Mouse (Mus musculus): Measurements from ENCODE around the gene Stk11. TPM values are rescaled to one million over a fixed set of nuclear protein-coding genes. Genes with fewer than 3 reads are reported as not detected.
A peak's percentile ranks its signal among the peaks of the same experiment; 100 is the strongest.

Gene Stk11
- total RNA-seq, 2 experiments from 2014 or later = 92.1 to 95.0 TPM

- intact Hi-C loops (cut with DNase I) = no loop called here
Observed at GRCm38 (mm10) chr10:80121639-80122038, 6.0 kb downstream of the Stk11 start.

GRCm38 (mm10) chr10:80123932-80124562, 8.4 kb downstream of the Stk11 start:
- DNase-seq (ENCODE audit: low spot score in 2 of 2) = no peak
- intact Hi-C loops (cut with DNase I) = no loop called here

More at GRCm38 (mm10) chr10:80121639-80122038, 6.0 kb downstream of the Stk11 start:
- no peak for DNase-seq (ENCODE audit: low spot score in 2 of 2)

- DNase-seq (ENCODE audit: low spot score in 2 of 2) = no peak
- intact Hi-C loops (cut with DNase I) = no loop called here
Observed at GRCm38 (mm10) chr10:80127920-80128319, 12.3 kb downstream of the Stk11 start.

- intact Hi-C loops (cut with DNase I) = no loop called here
- DNase-seq (ENCODE audit: low spot score in 2 of 2) = no peak
Observed at GRCm38 (mm10) chr10:80129846-80130245, 14.2 kb downstream of the Stk11 start.

- no peak for DNase-seq (ENCODE audit: low spot score in 2 of 2)
- intact Hi-C loops (cut with DNase I) = no loop called here
Observed at GRCm38 (mm10) chr10:80130403-80131031, 14.9 kb downstream of the Stk11 start.

- intact Hi-C loops (cut with DNase I) = no loop called here
- DNase-seq (ENCODE audit: low spot score in 2 of 2) = peak; percentile 64 to 74
Observed at GRCm38 (mm10) chr10:80131316-80131951, 15.8 kb downstream of the Stk11 start.

GRCm38 (mm10) chr10:80131952-80132350, 16.3 kb downstream of the Stk11 start:
- no peak for DNase-seq (ENCODE audit: low spot score in 2 of 2)
- intact Hi-C loops (cut with DNase I) = no loop called here

GRCm38 (mm10) chr10:80133226-80133849, 17.7 kb downstream of the Stk11 start:
- intact Hi-C loops (cut with DNase I) = no loop called here
- peak in 1 of 2 experiments; percentile 49 for DNase-seq (ENCODE audit: low spot score in 2 of 2)

GRCm38 (mm10) chr10:80134421-80134820, 18.8 kb downstream of the Stk11 start:
- intact Hi-C loops (cut with DNase I) = no loop called here
- DNase-seq (ENCODE audit: low spot score in 2 of 2) = no peak

- no peak for DNase-seq (ENCODE audit: low spot score in 2 of 2)
- intact Hi-C loops (cut with DNase I) = no loop called here
Observed at GRCm38 (mm10) chr10:80135161-80135560, 19.6 kb downstream of the Stk11 start.

- intact Hi-C loops (cut with DNase I) = loop anchor here (2.0 kb wide), 1 partner anchor 19 kb away; no protein-coding TSS in a partner anchor
Observed at GRCm38 (mm10) chr10:80135641-80136040, 20.0 kb downstream of the Stk11 start.

GRCm38 (mm10) chr10:80136179-80136951, 20.8 kb downstream of the Stk11 start:
- no peak for DNase-seq (ENCODE audit: low spot score in 2 of 2)
- intact Hi-C loops (cut with DNase I) = loop anchor here (2.0 kb wide), 1 partner anchor 20 kb away; no protein-coding TSS in a partner anchor

More at GRCm38 (mm10) chr10:80135641-80136040, 20.0 kb downstream of the Stk11 start:
- DNase-seq (ENCODE audit: low spot score in 2 of 2) = no peak

GRCm38 (mm10) chr10:80136952-80137625, 21.5 kb downstream of the Stk11 start:
- intact Hi-C loops (cut with DNase I) = loop anchor here (2.0 kb wide), 1 partner anchor 20 kb away; no protein-coding TSS in a partner anchor
- DNase-seq (ENCODE audit: low spot score in 2 of 2) = peak; percentile 54 to 71

- peak; percentile 64 to 74 for DNase-seq (ENCODE audit: low spot score in 2 of 2)
- intact Hi-C loops (cut with DNase I) = loop anchor here (2.0 kb wide), 2 partner anchors 21 to 153 kb away; partner anchors contain the start of gene Tmem259
Observed at GRCm38 (mm10) chr10:80137626-80138552, 22.3 kb downstream of the Stk11 start.

GRCm38 (mm10) chr10:80138553-80139438, 23.2 kb downstream of the Stk11 start, which contains the start of gene Atp5d:
TSS of gene Atp5d (plus strand) at chr10:80138632.
- peak; percentile 81 to 86 for DNase-seq (ENCODE audit: low spot score in 2 of 2)
- intact Hi-C loops (cut with DNase I) = loop anchor here (2.0 kb wide), 1 partner anchor 154 kb away; the partner anchor contains the start of gene Tmem259

GRCm38 (mm10) chr10:80139439-80139775, 23.8 kb downstream of the Stk11 start:
- intact Hi-C loops (cut with DNase I) = loop anchor here (2.0 kb wide), 1 partner anchor 155 kb away; the partner anchor contains the start of gene Tmem259
- no peak for DNase-seq (ENCODE audit: low spot score in 2 of 2)

Data from left cerebral cortex, postnatal 25 days (tissue).